Mouse (Mus musculus) monocyte, adult 59 days (primary cell): ENCODE data around the gene Pbxip1. TPM values are rescaled to one million over a fixed set of nuclear protein-coding genes. Genes with fewer than 3 reads are reported as not detected.

Source experiments
- total RNA-seq, 2 experiments: library from RNA; stranded (reverse); gene quantifications; one replicate each; pipeline ENCODE4 v1.2.4; 2023

Gene Pbxip1
- 100 to 1,000 TPM; 114 to 127 TPM for total RNA-seq

DNA sequence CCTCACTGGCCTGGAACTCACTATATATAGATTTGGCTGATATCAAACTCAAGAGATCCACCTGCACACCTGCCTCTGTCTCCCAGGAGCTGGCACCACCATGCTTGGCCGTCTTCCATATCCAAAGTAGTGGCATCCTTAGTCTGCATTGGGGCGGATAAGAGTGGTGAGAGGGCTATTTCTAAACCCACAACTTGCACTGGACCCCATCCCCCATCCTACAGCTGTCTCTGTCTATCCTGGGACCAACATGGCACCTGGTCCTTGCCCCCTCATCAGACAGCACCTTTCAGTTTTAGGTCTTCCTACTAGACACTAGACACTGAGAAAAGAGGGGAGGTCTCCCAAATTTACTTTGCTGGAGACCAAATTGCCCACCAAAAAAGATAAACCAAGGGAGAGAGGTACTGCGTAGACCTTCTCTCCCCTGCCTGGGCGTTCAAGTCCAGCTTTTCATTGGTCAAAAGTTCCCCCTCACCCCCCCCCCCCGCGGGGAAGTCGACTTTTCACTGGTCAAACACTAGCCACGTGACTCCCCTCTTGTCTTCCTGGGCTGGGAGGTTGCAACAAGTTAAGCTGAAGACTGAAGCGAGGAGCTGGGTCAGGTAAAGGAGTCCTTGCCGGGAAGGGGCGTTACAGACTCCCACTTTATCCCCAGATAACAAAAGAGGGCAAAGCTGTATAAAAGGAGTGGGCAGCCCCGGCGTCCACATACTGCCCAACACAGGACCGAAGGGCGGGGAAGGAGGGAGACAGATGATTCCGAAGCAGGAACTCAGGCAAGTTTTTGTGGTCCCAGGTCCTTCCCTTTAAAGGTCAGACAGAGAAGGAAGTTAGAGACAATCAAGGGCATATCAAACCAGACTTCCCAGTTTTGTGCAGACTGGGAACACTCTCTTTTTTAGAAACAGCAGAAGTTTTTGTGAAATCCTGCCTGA is at the start of gene Pbxip1:
Gene Pbxip1, plus strand, starts transcription at position 531 of the 938 bp plus-strand sequence.

DNA sequence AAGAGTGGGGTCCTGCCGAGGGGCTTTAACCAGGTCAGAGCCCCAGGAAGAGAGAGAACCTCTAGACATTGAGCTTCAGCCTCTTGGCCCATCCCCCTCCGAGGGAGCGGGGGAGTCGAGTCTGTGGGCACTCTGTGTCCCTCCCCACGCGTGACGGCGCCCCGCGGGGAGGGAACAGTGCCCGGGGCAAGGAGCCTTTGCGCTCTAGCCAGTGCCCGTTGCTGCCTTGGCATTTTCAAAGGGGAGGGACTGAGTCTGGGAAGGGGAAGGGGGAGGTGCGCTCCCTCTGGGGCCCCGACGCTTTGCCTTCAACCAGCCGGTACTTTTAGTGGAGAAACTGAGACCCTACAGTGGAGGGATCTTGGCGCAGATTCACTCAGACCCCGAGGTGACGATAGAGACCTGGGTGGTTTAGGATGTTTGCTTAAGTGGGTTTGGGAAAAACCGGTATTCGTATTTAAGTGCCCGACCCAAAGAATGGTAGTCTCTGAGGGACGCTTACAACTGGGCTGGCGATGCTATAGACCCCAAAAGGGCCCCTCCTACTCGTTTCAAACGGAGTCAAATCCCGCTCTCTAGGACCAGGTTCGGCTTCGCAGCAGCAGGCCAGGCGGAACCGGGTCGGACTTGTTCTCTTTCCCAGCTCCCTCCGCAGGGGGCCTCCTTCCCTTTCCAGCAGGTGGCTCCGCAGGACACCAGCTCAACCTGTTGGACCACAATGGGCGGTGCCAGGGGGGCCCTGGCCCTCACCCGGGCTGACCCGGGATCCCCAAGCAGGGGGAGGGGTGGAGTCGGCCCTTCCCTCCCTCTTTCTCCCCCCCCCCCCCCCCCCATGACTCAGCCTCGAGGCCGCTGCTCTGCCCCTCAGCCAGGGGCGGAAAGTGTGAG is 42.3 kb upstream of the Pbxip1 start, which contains the start of gene Zbtb7b:
Gene Zbtb7b, minus strand, starts transcription at position 771 of the 888 bp plus-strand sequence.

DNA sequence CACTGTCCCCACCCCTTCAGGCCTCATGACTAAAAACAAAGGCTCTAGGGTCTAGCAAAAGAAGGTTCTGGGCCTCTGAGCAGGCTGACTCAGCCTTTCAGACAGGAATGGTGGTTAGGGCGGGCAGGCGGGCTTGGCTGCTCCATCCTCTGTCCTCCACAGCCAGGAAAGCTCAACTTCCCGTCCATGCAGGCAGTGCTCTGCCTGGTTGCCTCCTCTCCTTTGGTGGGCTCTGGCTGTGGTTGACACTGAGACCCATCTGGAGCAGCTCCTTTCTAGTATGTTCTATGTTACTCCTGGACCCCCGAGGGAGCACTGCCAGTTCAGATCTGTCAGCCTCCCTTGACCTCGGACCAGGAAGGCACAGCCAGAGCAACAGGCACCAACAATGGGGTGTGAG is 33.8 kb upstream of the Pbxip1 start, which contains the start of gene Lenep:
Gene Lenep, minus strand, starts transcription at position 101 of the 400 bp plus-strand sequence.

DNA sequence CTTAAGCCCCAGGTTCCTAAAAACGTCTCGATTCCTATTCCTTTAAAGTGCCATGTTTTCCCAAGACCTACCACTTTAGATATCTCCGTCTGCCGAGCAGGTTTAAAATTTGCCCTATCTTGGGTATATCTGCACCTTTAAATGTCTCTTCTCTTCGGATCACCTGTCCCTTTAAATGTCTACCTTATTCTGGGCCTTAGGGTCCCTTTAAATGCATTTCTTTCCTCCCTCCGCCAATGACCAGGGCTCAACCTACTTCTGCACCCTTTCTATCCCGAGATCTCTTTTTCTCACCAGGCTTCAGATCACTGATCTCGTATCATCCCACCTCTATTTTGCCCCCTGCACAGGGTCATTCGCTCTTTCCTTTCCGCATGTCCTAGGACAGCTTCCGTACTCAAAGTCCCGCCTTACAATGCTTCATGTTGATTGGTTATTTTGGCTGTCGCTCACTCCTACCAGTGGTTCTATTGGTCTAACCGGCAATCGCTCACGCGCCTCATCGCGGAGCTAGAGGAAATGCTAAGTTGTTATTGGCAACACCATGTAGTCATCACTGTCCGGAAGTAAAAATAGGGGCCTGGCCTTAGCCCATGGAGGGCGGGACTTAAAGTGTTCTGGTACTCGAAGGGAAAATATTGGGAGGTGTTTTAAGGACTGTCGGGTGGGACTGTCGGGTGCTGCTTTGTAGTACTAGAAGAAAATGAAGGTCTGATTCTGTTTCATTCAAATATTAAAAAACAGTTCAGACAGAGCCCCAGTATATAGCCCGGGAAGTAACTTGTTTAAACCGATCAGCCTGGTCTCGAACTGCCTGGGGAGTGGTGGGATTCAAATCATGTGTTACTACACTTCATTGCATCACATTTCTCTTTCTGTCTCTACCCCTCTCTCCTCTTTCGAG is 24.8 kb upstream of the Pbxip1 start, which contains the start of gene Flad1:
Gene Flad1, minus strand, starts transcription at position 381 of the 904 bp plus-strand sequence.

DNA sequence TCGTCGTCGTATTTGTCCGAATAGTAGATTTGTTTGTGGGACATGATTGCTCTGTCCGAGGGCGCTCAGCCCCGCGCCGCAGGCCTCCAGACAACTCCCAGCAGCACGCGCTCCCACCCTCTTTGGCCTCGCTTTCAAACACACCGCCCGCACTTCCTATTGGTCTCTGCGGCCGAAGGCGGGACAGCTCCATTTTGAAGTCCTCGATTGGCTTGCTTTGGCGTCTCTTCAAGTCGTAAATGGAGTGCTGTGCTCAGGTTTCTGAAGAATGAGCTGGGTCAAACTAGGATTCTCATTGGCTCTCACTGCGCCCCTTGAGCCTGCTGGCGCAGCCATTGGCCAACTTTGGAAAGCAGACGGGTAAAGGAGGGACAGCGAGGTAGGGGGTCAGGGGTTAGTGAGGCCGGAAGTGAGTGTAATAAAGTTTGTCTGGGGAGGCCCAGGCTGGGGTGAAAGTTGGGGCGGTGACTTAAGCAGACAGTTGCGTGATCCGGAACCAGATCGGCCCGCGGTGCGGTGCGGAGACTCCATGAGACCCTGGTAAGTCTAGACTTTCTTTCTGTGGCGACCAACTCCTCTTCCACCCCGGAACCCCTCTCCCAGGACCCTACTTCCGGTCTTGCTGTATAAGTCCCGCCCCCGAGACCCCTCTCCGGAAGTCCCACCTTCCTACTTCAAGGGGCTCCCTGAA is 18.2 kb upstream of the Pbxip1 start, which contains the start of the genes Cks1b and Shc1:
Gene Cks1b, minus strand, starts transcription at position 214 of the 691 bp plus-strand sequence.
Gene Shc1, plus strand, starts transcription at position 274 of the 691 bp plus-strand sequence.

DNA sequence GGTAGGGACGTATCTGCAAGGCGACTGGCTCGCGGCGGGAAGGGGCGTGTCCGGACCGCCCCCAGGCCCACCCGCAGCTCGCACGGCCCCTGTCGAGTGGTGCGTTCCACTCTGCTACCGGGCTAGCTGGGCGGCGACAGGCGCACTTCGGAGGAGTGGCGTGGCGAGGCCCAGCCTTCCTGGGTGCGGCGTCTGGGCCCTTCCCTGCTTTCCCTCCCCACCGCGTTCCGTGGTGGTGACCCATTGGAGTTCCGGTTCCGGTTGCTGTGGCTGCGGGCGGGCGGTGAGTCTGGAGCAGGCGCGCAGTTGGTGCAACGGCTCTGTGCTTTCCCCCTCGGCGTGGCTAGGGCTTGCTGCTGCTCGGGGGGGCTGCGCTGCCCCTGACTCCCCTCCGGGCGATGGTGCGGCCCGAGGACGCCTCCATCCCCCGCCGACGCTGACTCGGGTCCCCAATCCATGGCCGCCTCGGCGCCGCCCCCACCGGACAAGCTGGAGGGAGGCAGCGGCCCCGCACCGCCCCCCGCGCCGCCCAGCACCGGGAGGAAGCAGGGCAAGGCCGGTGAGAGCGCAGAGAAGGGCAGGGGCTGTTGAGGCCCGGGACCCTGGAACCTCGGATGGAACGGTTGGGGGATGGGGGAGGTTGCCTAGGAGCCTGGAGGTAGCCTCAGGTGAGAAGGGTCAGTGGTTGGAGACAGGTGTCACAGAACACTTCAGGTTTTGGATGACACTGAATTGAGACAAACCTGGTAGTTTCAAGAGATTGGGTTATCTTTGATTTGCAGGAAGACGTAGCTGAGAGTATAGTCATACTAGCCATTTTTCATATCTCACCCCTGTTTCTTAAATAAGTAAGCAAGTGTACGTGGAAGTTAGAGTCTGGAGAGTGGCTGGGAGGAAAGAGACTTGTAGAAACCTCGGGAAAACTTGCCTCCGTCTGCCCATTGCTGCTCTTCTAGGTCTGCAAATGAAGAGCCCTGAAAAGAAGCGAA is 6.0 kb upstream of the Pbxip1 start, which contains the start of gene Pygo2:
Gene Pygo2, plus strand, starts transcription at position 44 of the 989 bp plus-strand sequence.

DNA sequence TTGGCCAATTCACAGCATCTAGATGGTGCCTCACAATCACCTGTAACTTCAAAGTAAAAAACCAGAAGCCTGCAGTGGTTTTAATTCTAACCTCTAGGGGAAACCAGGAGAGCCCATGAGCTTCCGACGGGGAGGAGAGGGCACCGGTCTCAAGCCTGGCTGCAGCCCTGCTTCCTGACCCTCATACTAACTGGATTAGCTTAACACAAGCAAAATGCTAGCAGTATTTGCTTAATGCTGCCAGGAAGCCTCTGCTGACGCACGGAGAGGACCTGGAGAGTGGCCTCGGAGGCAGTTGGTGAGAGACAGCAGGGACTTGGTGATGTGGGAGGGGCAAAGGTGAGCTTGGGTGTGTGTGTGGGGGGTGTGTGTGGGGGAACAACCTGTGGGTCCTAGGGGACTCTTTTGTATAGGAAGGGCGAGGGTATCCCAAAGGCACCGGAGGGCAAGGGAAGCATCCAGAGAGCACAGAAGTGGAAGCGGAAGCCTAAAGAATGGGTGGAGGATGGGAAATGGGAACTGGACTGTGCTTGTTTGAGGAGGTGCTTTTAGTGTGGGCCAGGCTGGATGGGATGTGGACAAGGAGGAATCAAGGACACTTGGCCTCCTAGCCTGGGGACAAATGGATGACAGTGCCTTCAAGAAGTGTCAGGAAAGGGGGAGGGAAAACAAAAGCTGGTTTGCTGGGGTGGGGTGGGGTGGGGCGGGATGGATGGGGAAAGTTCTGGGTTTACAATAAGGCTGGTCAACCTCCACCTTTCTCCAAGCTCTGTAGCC is 18.1 kb downstream of the Pbxip1 start, which contains the start of gene Pmvk:
Gene Pmvk, plus strand, starts transcription at position 141 of the 777 bp plus-strand sequence.

Other genes starting within 250 kb of the Pbxip1 start
- 100 to 1,000 TPM; 109 to 114 TPM for gene Gba, start 233.8 kb upstream of the Pbxip1 start, total RNA-seq
- 1 to 10 TPM; 5.2 to 6.8 TPM for gene Thbs3, start 221.5 kb upstream of the Pbxip1 start, total RNA-seq
- gene Mtx1, start 209.6 kb upstream of the Pbxip1 start, total RNA-seq: 10 to 100 TPM; 84.0 to 86.7 TPM
- gene Muc1, start 207.6 kb upstream of the Pbxip1 start, total RNA-seq: not detected
- gene Krtcap2, start 190.7 kb upstream of the Pbxip1 start, total RNA-seq: 100 to 1,000 TPM in 1 of 2 experiments, 10 to 100 TPM in 1; 82.1 to 104 TPM
- gene Trim46, start 190.4 kb upstream of the Pbxip1 start, total RNA-seq: 1 to 10 TPM in 1 of 2 experiments, under 1 TPM in 1; 0.18 to 1.1 TPM
- gene Dpm3, start 177.3 kb upstream of the Pbxip1 start, total RNA-seq: 10 to 100 TPM; 65.3 to 74.1 TPM
- 10 to 100 TPM; 49.4 to 58.0 TPM for gene Slc50a1, start 166.1 kb upstream of the Pbxip1 start, total RNA-seq
- gene Efna1, start 155.6 kb upstream of the Pbxip1 start, total RNA-seq: under 1 TPM in 1 of 2 experiments, not detected in 1; 0.55 TPM
- gene Efna3, start 113.7 kb upstream of the Pbxip1 start, total RNA-seq: not detected
- gene Efna4, start 98.7 kb upstream of the Pbxip1 start, total RNA-seq: not detected
- gene Adam15, start 86.7 kb upstream of the Pbxip1 start, total RNA-seq: 100 to 1,000 TPM; 163 to 179 TPM
- gene Dcst2, start 74.7 kb upstream of the Pbxip1 start, total RNA-seq: not detected
- gene Dcst1, start 71.5 kb upstream of the Pbxip1 start, total RNA-seq: not detected
- 100 to 1,000 TPM; 130 to 146 TPM for gene Zbtb7b, start 41.9 kb upstream of the Pbxip1 start, total RNA-seq
- not detected for gene Lenep, start 33.9 kb upstream of the Pbxip1 start, total RNA-seq
- 10 to 100 TPM; 20.0 to 28.1 TPM for gene Flad1, start 24.8 kb upstream of the Pbxip1 start, total RNA-seq
- 1 to 10 TPM; 6.1 to 6.2 TPM for gene Cks1b, start 18.3 kb upstream of the Pbxip1 start, total RNA-seq
- 100 to 1,000 TPM; 110 to 117 TPM for gene Shc1, start 18.3 kb upstream of the Pbxip1 start, total RNA-seq
- gene Pygo2, start 6.5 kb upstream of the Pbxip1 start, total RNA-seq: 10 to 100 TPM; 47.6 to 47.8 TPM
- 10 to 100 TPM; 11.1 to 16.8 TPM for gene Pmvk, start 17.8 kb downstream of the Pbxip1 start, total RNA-seq
- under 1 TPM; 0.12 to 0.21 TPM for gene Kcnn3, start 83.5 kb downstream of the Pbxip1 start, total RNA-seq